Mouse (Mus musculus) embryo, embryonic 9.5 days (tissue): ENCODE data around the gene B4galt7.
A peak's percentile ranks its signal among the peaks of the same experiment; 100 is the strongest.
"Not testable (repeated sequence)": the region's sequence is repeated elsewhere in the genome, so short reads cannot be mapped to it uniquely, and the experiment has no call there.

ENCODE experiments used
- DNase-seq: peaks from one replicate; pipeline ENCODE4 v3.0.0-alpha.2; 2017; ENCODE audit errors: extremely low spot score

Gene B4galt7

GRCm38 (mm10) chr13:55599566-55600540 is at the start of gene B4galt7:
Gene B4galt7, plus strand, starts transcription at chr13:55599896.
- DNase-seq: peak; percentile 88

DNA sequence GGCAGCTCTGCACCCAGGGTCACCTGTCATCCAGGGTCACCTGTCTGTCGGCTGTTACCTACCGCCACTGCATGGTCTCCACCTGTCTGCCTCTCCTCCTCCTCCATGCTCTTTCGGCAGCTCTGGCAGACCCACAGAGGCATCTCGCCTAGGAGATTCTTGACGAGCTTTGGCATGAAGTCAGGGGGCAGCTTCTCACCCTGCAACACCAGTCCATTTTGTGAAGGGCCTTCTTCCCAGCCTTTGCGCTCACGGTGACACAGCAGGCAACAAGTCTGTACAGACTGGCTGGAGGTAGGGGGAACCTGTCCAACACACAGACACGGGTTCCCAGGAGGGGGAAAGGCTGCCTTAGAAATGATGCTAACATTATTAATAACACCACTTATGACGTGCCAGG is 43.8 kb upstream of the B4galt7 start:
- DNase-seq: no peak

- no peak for DNase-seq
Observed at GRCm38 (mm10) chr13:55557499-55557898, 42.2 kb upstream of the B4galt7 start.

DNA sequence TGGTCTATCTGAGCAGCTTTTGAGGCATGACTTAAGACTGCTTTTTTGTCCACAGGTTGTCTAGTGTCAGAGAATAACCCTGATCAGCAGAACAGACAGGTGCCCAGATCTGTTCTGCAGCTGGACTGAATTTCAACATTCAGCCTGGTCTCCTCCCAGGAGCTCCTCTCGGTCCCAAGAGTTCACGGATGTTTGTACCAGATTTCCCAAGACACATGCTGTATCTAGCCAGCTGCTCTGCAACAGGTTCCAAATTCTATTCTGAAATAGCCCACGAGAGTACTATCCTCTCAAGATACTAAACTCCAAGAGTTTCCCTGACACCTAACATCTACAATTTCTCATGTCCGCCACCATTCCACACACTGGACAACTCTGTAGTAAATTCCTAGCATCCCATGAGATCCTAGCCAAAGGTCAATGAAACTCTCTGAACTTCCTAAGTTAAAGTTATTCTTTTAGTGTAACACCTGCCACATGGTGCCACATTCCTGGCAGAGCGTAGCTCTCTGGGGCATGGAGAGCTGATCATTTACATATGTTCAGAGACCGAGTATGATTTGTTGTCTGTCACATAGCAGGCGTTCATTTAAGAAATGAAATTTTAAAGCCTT is 36.3 kb upstream of the B4galt7 start:
- DNase-seq: no peak

- DNase-seq: no peak
Observed at GRCm38 (mm10) chr13:55567001-55567400, 32.7 kb upstream of the B4galt7 start.

GRCm38 (mm10) chr13:55567949-55568348 is 31.7 kb upstream of the B4galt7 start:
- no peak for DNase-seq

GRCm38 (mm10) chr13:55568524-55568923 is 31.2 kb upstream of the B4galt7 start:
- DNase-seq: not testable (repeated sequence)

DNA sequence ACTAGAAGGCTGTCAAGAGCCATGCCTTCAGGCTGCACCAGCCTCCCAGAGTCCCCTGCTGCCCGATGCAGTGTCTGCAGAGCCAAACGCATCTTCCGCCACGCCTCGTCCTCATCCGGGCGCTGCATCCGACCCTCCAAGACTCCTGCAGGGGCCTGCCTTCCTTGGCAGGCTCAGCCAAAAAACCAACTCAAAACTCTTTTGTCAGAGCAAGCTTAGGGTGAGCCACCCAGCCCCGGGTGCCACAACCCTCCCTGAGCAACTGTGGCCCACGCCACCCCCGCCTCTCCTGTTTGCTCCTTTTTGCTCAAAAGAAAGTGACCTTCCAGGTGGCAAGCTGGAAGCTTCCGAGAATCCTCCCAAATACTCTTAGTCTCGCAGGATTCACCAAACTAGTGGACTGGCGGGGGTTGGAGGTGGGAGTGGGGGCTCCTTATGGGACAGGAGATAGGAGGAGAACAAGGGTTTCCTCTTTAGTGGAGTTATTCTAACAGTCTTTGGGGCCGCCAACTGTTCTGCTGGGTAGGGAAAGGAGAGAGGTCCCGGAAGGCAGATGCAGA is 29.9 kb upstream of the B4galt7 start:
- peak; percentile 17 for DNase-seq

- DNase-seq: peak; percentile 48
Observed at GRCm38 (mm10) chr13:55570286-55570973, 29.3 kb upstream of the B4galt7 start.

DNA sequence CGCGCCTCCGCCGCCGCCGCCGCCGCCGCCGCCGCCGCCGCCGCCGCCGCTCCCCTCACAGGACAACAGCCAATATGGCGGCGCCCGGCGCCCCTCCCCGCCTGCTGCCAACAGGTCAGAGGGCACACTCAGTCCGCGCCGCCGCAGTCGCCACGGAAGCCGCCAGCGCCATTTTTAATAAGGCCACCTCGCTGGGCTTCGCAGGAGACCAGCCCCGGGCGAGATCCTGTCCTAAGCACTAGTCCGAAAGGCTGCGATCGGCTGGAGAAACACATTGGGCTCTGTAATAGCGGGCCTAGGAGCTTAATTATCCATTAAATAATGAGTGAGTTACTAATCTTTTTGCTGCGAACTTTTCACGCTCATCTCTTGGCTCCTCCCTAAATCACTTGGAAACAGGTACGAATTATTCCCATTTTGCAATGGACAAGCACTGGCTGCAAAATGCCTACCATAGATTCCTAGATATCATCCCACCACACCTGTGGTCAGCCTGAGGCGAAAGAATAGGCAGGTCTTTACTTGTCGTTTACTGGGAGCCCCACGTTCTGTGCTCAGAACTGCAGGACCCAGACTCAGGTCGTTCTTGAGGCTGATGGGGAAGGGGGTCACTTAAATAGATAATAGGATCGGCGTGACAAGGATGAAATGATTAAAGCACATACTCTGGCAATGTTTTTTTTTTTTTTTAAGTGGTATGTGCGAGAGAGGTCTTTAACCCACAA is 28.5 kb upstream of the B4galt7 start, which contains the start of gene Fam193b:
TSS of gene Fam193b (minus strand) at position 94 of the 725 bp plus-strand sequence.
- DNase-seq: peak; percentile 94

- no peak for DNase-seq
Observed at GRCm38 (mm10) chr13:55571977-55572376, 27.7 kb upstream of the B4galt7 start.

- DNase-seq: no peak
Observed at GRCm38 (mm10) chr13:55573432-55573831, 26.3 kb upstream of the B4galt7 start, which contains the start of gene Tmed9. Gene Tmed9, plus strand, starts transcription at chr13:55573732.

DNA sequence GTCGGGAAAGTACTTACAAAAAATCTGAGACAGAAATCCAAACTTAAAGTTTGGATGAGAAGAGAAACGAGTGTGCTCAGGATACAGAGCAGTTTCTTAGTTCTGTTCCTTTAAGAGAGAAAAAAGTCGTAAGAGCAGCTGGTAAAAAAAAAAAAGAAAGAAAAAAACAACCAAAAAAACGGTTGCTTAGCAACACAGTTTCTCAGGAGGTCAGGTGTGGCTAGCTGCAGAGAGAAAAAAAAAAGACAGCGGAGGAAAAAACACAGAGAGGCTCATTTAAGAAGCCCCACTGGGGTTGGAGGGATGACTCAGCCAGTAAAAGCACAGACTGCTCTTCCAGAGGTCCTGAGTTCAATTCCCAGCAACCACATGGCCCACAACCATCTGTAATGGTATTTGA is 25.4 kb upstream of the B4galt7 start:
- no peak for DNase-seq

- DNase-seq: no peak
Observed at GRCm38 (mm10) chr13:55575932-55576331, 23.8 kb upstream of the B4galt7 start.

DNA sequence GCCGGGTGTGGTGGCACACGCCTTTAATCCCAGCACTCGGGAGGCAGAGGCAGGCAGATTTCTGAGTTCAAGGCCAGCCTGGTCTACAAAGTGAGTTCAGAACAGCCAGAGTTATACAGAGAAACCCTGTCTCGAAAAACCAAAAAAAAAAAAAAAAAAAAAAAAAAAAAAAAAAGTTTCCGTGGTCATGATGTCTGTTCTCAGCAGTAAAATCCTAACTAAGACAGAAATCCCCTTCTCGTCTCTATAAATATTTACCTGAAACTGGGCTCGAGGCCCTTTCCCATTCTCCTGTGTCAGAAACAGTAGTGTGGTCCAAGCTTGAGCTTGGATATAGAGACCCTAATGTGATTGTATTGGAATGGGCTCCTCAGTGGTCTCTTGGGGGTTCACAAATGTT is 22.8 kb upstream of the B4galt7 start:
- not testable (repeated sequence) for DNase-seq

DNA sequence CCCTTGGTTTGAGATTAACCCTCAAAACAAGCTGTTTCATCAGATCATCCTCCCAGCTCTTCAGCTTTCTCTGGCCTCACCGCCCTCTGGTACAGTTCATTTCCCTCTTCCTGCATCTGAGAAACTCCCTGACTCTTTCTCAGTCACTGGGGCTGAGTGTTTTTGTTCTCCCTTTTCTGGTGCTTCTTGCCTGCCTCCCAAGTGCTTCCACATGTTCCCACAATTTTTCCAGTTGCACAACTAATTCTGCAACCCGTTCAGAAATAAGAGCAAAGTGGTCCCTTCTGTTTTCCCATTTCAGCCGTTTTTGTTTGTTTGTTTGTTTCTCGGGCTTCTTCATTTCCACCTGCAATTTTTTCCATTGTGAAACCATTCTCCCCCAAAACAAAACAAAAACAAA is 21.6 kb upstream of the B4galt7 start:
- DNase-seq: no peak

- no peak for DNase-seq
Observed at GRCm38 (mm10) chr13:55591961-55592490, 7.7 kb upstream of the B4galt7 start.

DNA sequence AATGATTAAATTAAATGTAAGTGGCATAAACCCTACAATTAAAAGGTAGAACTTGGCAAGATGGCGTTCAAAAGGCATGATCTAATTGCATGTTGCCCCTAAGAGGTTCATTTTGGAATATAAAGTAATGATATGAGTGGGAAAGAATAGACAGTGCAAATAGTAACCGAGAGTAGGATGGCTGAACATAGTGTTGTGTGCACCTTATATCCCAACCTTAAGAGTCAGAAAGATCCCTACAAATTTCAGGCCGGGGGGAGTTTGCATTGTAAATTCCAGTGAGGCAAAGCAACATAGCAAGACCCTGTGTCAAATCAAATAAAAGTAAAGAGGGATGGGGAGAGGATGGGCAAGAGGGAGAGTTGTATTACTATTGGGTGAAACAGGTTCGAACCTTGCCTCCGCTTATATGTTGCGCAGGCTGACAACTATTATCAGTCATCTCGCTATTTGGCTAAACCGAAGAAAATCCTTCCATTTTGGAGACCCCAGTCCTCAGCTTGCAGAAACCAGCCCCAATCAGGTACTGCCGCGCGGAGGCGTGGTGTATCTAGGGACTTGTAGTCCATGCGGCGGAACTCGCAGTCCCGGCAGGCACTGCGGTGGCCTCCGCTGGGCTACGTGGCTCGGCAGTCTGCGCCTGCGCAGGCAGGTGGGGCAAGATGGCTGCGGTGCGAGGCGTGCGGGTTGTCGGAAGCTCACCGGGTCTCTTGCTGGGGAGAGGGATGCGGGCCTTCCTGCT is 7.0 kb upstream of the B4galt7 start:
- DNase-seq: peak; percentile 95

- no peak for DNase-seq
Observed at GRCm38 (mm10) chr13:55593254-55593747, 6.4 kb upstream of the B4galt7 start.

DNA sequence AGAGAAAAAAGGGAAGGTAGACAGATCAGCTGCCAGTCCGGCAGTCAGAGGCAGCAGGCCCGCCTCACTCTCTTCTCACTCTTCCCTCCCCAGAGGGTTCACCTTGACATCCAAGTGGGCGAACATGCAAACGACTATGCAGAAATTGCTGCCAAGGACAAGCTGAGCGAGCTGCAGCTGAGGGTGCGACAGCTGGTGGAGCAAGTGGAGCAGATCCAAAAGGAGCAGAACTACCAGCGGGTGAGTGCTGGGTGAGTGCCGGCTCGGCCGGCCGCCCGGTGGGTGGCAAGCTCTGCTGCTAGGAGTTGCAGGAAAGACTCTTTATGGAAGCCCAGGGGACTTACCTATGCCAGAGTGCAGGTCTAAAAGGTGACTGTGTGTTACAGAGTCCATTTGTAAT is 4.3 kb upstream of the B4galt7 start:
- no peak for DNase-seq
